Mouse (Mus musculus) stomach, postnatal 0 days (tissue): ENCODE data around the gene Prop1. TPM values are rescaled to one million over a fixed set of nuclear protein-coding genes. Genes with fewer than 3 reads are reported as not detected.

Experiments used
- ATAC-seq: fragments of 200-750 bp; cut with Nextera tagmentation; 2 replicates; pipeline ENCODE4 v1.8.0; 2017; ENCODE audit not compliant: low FRiP score, low TSS enrichment
- DNase-seq: peaks from one replicate; pipeline ENCODE4 v3.0.0-alpha.2; 2016; ENCODE audit warnings: low spot score
- H3K27ac ChIP-seq: fragments of 300-500 bp; sonication (generic); replicated peaks from 2 replicates; pipeline ENCODE4 v1.5.1; 2014; ENCODE audit warnings: mild to moderate bottlenecking, control low read depth
- H3K27me3 ChIP-seq: fragments of 300-500 bp; sonication (generic); 2 replicates; pipeline ENCODE4 v1.6.1; 2014; ENCODE audit warnings: low read length; ENCODE audit not compliant: control insufficient read depth, insufficient read depth
- H3K36me3 ChIP-seq: fragments of 300-500 bp; sonication (generic); 2 replicates; pipeline ENCODE4 v1.6.1; 2014; ENCODE audit warnings: low read length, mixed read lengths; ENCODE audit not compliant: control insufficient read depth, insufficient read depth
- H3K4me1 ChIP-seq: fragments of 300-500 bp; sonication (generic); replicated peaks from 2 replicates; pipeline ENCODE4 v1.6.1; 2014; ENCODE audit warnings: antibody characterized with exemption; ENCODE audit not compliant: control insufficient read depth, insufficient read depth
- H3K4me2 ChIP-seq: fragments of 300-500 bp; sonication (generic); replicated peaks from 2 replicates; pipeline ENCODE4 v1.6.1; 2014; ENCODE audit warnings: low read depth, mild to moderate bottlenecking, control low read depth, moderate library complexity
- H3K4me3 ChIP-seq: fragments of 300-500 bp; sonication (generic); 2 replicates; pipeline ENCODE4 v1.5.1; 2014; ENCODE audit warnings: low read depth, low read length, control low read depth
- H3K9ac ChIP-seq: fragments of 300-500 bp; sonication (generic); 2 replicates; pipeline ENCODE4 v1.6.1; 2014; ENCODE audit warnings: mild to moderate bottlenecking, low read length, control low read depth, mixed read lengths
- H3K9me3 ChIP-seq: fragments of 300-500 bp; sonication (generic); 2 replicates; pipeline ENCODE4 v1.6.1; 2016; ENCODE audit warnings: low read length; ENCODE audit not compliant: control insufficient read depth
- CTCF ChIP-seq: IDR thresholded peaks from 2 replicates; pipeline ENCODE4 v1.5.1; 2016; ENCODE audit warnings: antibody characterized with exemption, low read depth, mild to moderate bottlenecking, moderate library complexity
- EP300 ChIP-seq: optimal IDR thresholded peaks from 2 replicates; pipeline ENCODE3; 2016; ENCODE audit warnings: antibody characterized with exemption
- whole genome bisulfite sequencing: fragments of 180-500 bp; shearing (Covaris S2); extraction: QIAGEN DNeasy Blood & Tissue Kit; methylation state at CpG from one replicate; pipeline ENCODE4 v1.1.7; 2014; 5-methylcytosine and 5-hydroxymethylcytosine counted together
- polyA plus RNA-seq: library from polyadenylated mRNA; unstranded; fragments of >200 nt; fragmentation: Nextera tagmentation; extraction: Ambion mirVana; gene quantifications from 2 replicates; pipeline ENCODE4 v1.2.1, GENCODE M21; 2015

The Prop1 gene
- polyA plus RNA-seq, 1 experiment from 2014 or later: not detected

- TF ChIP-seq CTCF (no peak), EP300 (no peak)
- peaks cover 9% of the 10 kb centered on the region for H3K9me3 ChIP-seq
- H3K36me3 ChIP-seq: peaks cover 41% of the 10 kb centered on the region
- no peak for DNase-seq
- no peak overlapping the region for H3K9ac ChIP-seq
- H3K27me3 ChIP-seq: no peaks in the 10 kb centered on the region
- H3K4me2 ChIP-seq: no peak overlapping the region
- WGBS: 90% methylated on average over 5 of the region's 5 CpGs
- H3K4me3 ChIP-seq: no peak overlapping the region
- no peaks in the 10 kb centered on the region for H3K4me1 ChIP-seq
- no peak overlapping the region for H3K27ac ChIP-seq
- no peak for ATAC-seq
These were observed 45.4 kb downstream of the Prop1 start for GRCm38 (mm10) chr11:50908136-50908535.

Other genes starting within 250 kb of the Prop1 start
- 4.9 and 5.4 TPM in 2 replicates for gene Zfp354c, start 126.0 kb downstream of the Prop1 start, polyA plus RNA-seq
- 0.30 and 0.31 TPM in 2 replicates for gene Zfp879, start 112.2 kb downstream of the Prop1 start, polyA plus RNA-seq
- 0.06 TPM in 1 of 2 replicates, not detected in the other for gene Grm6, start 103.1 kb downstream of the Prop1 start, polyA plus RNA-seq
- gene Zfp454, start 66.1 kb downstream of the Prop1 start, polyA plus RNA-seq: 1.6 and 1.9 TPM in 2 replicates
- gene Zfp2, start 37.6 kb downstream of the Prop1 start, polyA plus RNA-seq: 3.9 and 4.6 TPM in 2 replicates
- gene Zfp354b, start 22.1 kb downstream of the Prop1 start, polyA plus RNA-seq: 0.54 and 0.61 TPM in 2 replicates
- gene 4933414I15Rik, start 10.0 kb downstream of the Prop1 start, polyA plus RNA-seq: 0.07 TPM in 1 of 2 replicates, not detected in the other
- not detected in 2 replicates for gene Olfr1378, start 12.8 kb upstream of the Prop1 start, polyA plus RNA-seq
- gene Olfr1377, start 28.2 kb upstream of the Prop1 start, polyA plus RNA-seq: not detected in 2 replicates
- not detected in 2 replicates for gene Olfr51, start 49.8 kb upstream of the Prop1 start, polyA plus RNA-seq
- 0.04 TPM in 1 of 2 replicates, not detected in the other for gene Olfr54, start 60.5 kb upstream of the Prop1 start, polyA plus RNA-seq
- gene Olfr1375, start 94.3 kb upstream of the Prop1 start, polyA plus RNA-seq: not detected in 2 replicates
- gene Zfp354a, start 105.5 kb upstream of the Prop1 start, polyA plus RNA-seq: 2.6 and 2.8 TPM in 2 replicates